Mouse (Mus musculus) spleen, postnatal 4 days (tissue): ENCODE measurements around the gene Etl4.
"Not testable (repeated sequence)": the region's sequence is repeated elsewhere in the genome, so short reads cannot be mapped to it uniquely, and the experiment has no call there.

ENCODE experiments used
- DNase-seq, 2 experiments: peaks; one replicate each; pipeline ENCODE4 v3.0.0; 2022; ENCODE audit warnings: low spot score in 2 of 2

The Etl4 gene

DNA sequence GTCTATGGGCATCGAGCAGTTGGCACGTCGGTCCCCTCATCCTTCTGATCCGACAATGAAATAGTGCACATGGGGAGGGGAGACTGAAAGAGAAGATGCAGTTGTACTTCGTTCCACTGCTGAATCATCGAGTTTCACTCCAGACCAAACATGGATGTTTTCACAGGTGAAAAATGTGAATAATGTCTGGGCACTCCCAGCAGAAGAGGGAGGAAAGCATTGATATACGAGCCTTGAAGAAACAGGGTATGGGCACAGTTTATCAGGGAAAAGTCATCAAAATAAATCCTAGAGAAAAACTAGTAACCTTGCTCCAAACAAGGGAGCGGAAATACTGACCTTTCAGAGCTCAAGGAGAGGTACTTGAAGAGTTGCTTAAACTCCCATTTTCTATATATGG is 744.5 kb downstream of the Etl4 start:
- no peak for DNase-seq

- no peak for DNase-seq
These were observed 745.2 kb downstream of the Etl4 start for GRCm38 (mm10) chr2:20654598-20655340.

- DNase-seq, result no peak
These were observed 745.7 kb downstream of the Etl4 start for GRCm38 (mm10) chr2:20655341-20655612.

GRCm38 (mm10) chr2:20657856-20658255 is 748.3 kb downstream of the Etl4 start:
- no peak for DNase-seq

DNA sequence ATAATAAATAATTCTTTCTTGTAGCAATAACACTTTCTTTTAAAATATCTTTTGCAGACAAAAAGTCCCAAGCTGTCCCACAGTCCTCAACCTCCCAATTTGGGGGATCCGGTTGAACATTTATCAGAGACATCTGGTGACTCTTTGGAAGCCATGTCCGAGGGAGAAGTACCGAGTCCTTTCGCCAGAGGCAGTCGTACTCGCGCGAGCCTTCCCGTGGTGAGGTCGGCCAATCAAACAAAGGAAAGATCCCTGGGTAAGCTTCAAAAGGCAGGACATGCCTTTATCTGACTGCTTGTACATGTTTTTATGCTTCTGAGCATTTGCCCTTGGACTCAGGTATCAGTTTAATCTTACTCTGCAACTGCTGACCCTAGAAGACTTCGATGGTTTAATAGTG is 752.3 kb downstream of the Etl4 start:
- DNase-seq, result no peak

GRCm38 (mm10) chr2:20662696-20663095 is 753.1 kb downstream of the Etl4 start:
- no peak for DNase-seq

DNA sequence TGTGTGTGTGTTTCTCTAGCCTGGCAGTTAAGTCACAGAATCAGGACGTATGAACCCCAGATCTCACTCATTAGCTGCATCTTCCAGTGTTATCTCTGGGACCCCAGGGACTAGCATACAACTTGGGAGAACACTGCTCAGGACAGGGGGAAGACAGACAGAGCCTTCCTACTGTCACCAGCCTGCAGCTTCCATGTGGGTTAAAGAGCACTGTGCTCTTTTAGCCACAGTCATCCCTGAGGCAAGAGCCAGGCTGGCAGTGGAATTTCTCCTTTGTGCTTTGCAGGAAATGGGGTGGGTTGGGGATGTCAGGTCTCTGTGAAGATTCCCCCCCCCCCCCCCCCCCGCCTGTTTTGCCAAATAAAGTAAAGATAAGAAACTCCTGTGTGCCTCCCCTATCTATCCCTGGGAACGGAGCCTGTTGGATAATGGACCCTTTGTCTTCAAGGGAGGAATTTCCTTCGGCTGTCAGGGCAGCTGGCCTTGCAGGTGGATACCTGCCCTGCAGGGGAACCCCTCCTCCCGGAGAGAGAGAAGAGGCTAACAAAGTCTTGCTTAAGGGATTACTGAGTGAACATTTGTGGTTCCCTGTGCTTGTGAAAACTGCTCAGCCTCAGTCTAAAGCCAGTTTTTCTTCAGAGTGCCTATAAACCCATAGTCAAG is 755.9 kb downstream of the Etl4 start:
- no peak for DNase-seq

GRCm38 (mm10) chr2:20666051-20666478 is 756.5 kb downstream of the Etl4 start:
- DNase-seq, result no peak

DNA sequence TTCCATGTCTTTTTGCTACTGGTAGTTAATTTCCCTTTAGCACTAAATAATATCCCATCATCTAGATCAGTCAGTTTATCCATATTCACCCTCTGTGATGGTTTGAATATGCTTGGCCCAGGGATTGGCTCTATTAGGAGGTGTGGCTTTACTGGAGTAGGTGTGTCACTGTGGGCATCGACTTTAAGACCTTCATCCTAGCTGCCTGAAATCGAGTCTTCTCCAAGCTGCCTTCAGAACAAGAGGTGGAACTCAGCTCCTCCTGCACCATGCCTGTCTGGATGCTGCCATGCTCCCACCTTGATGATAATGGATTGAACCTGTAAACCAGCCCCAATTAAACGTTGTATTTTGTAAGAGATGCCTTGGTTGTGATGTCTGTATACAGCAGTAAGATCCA is 758.3 kb downstream of the Etl4 start:
- DNase-seq, result no peak

GRCm38 (mm10) chr2:20668276-20669030 is 758.9 kb downstream of the Etl4 start:
- DNase-seq, result not testable (repeated sequence)

GRCm38 (mm10) chr2:20669367-20669766 is 759.8 kb downstream of the Etl4 start:
- no peak for DNase-seq

- no peak for DNase-seq
These were observed 762.1 kb downstream of the Etl4 start for GRCm38 (mm10) chr2:20671546-20672255.

DNA sequence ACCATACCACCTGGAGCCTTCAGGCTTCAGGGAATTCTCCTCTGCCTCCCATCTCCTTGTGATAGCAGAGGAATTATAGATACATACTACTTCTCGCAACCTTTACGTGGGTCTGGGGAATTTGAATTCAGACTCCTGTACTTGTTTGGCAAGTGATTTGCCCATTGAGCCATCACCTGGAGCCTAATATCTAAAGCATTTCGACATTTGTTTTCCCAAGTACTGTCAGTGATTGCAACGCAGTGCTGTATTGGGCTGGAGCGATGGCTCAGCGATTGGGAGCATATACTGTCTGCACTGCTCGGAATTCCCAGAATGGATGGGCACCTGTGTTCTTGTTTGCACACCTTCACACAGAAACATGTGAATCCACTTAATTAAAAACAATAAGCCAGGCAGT is 762.7 kb downstream of the Etl4 start:
- no peak for DNase-seq

DNA sequence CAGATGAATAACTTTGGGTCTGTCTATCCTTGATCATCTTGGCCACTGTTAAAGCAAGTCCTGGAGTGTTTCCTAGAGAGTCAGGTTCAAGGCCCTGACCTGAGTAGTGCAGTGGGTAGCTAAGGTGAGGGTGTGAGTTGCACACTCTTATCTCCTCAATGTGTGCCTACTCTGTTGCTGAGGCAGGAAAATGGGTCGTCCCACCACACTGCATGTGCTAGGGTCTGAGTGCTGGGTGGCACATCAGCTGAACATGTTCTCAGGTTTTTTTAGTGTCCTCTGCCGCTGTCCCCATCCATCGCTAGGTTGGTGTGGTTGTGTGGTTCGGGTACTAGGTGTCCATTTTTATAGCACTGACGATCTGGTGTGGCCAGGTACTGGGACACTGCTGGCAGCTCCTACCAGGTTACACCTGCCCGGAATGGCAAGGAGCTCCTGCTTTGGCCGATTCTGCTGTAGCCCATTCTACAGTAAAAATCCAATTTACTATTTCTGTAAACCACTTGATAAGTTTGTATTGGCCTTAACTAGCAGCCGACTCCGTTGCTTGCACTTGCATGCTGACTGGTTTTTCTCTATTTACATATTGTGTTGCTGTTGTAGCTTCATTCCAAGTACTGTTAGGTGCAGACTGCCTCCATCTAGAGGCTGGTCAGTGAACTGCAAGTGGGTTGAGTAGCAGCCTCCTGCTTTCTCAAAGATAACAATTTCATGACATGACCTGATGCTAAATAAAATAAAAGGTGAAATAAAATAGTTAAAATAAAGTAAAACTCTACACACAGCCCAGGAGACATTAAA is 763.4 kb downstream of the Etl4 start:
- DNase-seq, result no peak

GRCm38 (mm10) chr2:20676379-20676778 is 766.8 kb downstream of the Etl4 start:
- DNase-seq, result no peak

DNA sequence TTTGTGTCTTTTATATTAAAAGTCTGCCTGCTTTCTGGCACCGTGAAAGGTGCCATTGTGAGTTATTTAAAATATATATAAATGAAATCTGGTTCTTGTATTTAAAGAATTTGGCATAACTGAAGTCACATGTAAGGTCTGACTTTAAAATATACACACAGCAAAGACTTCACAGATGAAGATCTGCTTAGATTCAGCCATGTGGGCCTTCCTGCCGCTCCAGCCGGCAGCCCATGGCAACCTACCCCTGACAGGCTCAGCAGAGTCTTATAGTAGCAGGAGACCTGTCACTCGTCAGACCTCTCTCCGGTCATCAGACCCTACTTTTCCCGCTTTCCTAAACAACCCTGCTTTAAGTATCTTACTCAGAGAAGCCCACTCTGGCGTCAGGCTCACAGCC is 769.2 kb downstream of the Etl4 start:
- DNase-seq, result no peak

DNA sequence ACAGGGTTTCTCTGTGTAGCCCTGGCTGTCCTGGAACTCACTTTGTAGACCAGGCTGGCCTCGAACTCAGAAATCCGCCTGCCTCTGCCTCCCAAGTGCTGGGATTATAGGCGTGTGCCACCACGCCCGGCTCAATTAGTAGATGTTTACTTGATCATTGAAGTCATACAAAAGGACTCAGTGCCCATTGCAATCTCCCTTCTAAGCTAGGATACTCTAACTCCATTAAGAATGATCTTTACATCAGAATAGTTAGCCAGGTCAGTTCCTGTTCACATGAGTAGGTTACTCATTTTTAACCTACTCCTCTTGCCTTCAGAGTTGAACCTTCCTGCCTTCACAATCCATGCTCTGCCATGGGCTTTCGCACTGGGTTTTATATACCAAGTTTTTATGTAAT is 772.6 kb downstream of the Etl4 start:
- not testable (repeated sequence) for DNase-seq

DNA sequence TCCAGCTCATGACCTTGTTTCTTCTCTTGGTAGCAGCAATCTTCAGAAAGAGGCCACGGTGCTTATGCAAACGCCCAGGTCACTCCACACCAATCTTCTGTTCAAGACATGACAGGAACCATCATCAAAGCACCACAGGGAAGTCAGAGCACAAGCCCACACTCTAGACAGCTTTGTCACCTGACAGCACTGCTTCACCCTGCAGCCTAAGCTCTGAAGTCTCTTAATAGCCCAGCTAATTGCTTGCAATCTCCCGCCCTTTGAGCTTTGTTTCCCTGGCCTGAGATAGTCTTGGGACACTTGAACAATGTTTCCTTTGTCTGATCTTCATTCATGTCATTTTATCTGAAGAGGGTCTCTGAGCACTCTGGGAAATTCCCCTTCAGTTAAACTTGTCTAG is 779.8 kb downstream of the Etl4 start:
- no peak for DNase-seq

- no peak for DNase-seq
These were observed 783.3 kb downstream of the Etl4 start for GRCm38 (mm10) chr2:20692898-20693297.

- DNase-seq, result no peak
These were observed 784.2 kb downstream of the Etl4 start for GRCm38 (mm10) chr2:20693772-20694171.

- no peak for DNase-seq
These were observed 788.1 kb downstream of the Etl4 start for GRCm38 (mm10) chr2:20697719-20698118.

DNA sequence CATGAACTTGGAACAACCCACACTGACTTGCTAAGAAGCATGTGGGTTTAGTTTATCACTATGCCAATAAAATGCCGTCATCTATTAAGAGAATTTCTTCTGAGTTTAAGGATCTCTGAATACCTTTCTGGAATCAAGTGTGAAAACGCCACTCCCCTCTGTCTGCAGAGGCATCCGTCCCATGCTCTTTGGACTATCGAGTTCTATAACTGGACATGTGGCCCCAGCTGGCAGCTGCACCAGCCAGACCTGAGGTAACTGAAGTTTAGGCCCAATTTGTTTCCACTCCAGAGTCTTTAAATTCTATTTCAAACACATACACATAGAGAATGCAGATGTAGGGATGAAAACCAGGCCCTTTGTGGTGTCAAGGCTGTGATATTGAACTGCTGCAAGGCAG is 795.5 kb downstream of the Etl4 start:
- no peak for DNase-seq
